12 mouse cellular contexts compared by ENCODE assay signal in genomic region chr19:29254671-29255070, GRCm38 (mm10). TPM values are rescaled to one million over a fixed set of nuclear protein-coding genes. Genes with fewer than 3 reads are reported as not detected.
DNase-seq lines count a peak whose midpoint lies in the region; ATAC-seq and TF ChIP-seq lines count a peak whose summit lies in the region.
"Had no signal": no experiment of that assay in that cellular context is flagged by ENCODE, and none has a peak within 500 bp of the region (broad histone marks: within the 10 kb centered on the region; RNA-seq: fewer than 3 reads in every experiment).

No protein-coding gene starts in this region.

- no peak for DNase-seq in gastrocnemius, adult 2 months
- no peak for DNase-seq in gastrocnemius, postnatal 4 days (ENCODE audit: low spot score in 2 of 2)
- peak; percentile 19 for DNase-seq in Muller cell, postnatal 12 days (ENCODE audit: inconsistent ontology term)
- DNase-seq in hindbrain, embryonic 10.5 days (ENCODE audit: low spot score), result peak; percentile 43
- DNase-seq in midbrain, embryonic 11.5 days (ENCODE audit: low spot score, missing footprints), result peak; percentile 89
- no peak for DNase-seq in urinary bladder, postnatal 4 days (ENCODE audit: low spot score in 2 of 2)
- DNase-seq in lung, postnatal 4 days, result no peak
- DNase-seq: adrenal gland, postnatal 25 days; cerebellum, adult 9-10 months; kidney, adult 8-10 months had no signal

- intact Hi-C loops in gastrocnemius, adult 2 months (cut with DNase I), result loop anchor here (5.0 kb wide), 3 partner anchors 117 to 282 kb away; partner anchors contain the start of gene Rcl1

- H3K9ac ChIP-seq in midbrain, embryonic 11.5 days (ENCODE audit: low read length), result no peak overlapping the region

- no peaks in the 10 kb centered on the region for H3K27me3 ChIP-seq in hindbrain, embryonic 10.5 days (ENCODE audit: insufficient read depth, poor library complexity, severe bottlenecking)
- H3K27me3 ChIP-seq in midbrain, embryonic 11.5 days (ENCODE audit: control insufficient read depth, insufficient read depth, low read length), result peaks cover 2% of the 10 kb centered on the region; the same call in 1 of the 2 replicates

- no peaks in the 10 kb centered on the region for H3K9me3 ChIP-seq in hindbrain, embryonic 10.5 days
- no peaks in the 10 kb centered on the region for H3K9me3 ChIP-seq in midbrain, embryonic 11.5 days (ENCODE audit: control insufficient read depth, low read length)

- TF ChIP-seq CTCF in gastrocnemius, adult 2 months (IDR thresholded peaks at IDR 0.05), result no peak

- H3K27ac ChIP-seq in gastrocnemius, adult 2 months, result peak overlapping the region; percentile 96
- peak overlapping the region; percentile 25; the same call in 1 of the 2 replicates for H3K27ac ChIP-seq in hindbrain, embryonic 10.5 days
- H3K27ac ChIP-seq in midbrain, embryonic 11.5 days (ENCODE audit: low read depth, low read length), result peak overlapping the region; percentile 55
- H3K27ac ChIP-seq: macrophage had no signal

- 35% methylated on average over 4 of the region's 4 CpGs for WGBS in hindbrain, embryonic 10.5 days
- WGBS in midbrain, embryonic 11.5 days, result 12% methylated on average over 4 of the region's 4 CpGs

- no peak for ATAC-seq in midbrain, embryonic 11.5 days (ENCODE audit: low FRiP score)
- no peak for ATAC-seq in frontal cortex, adult (ENCODE audit: low TSS enrichment)

- H3K4me2 ChIP-seq in midbrain, embryonic 11.5 days, result peak overlapping the region; percentile 36

- H3K4me3 ChIP-seq in gastrocnemius, adult 2 months, result peak overlapping the region; percentile 92
- H3K4me3 ChIP-seq in hindbrain, embryonic 10.5 days, result peak overlapping the region; percentile 90
- no peak overlapping the region for H3K4me3 ChIP-seq in midbrain, embryonic 11.5 days (ENCODE audit: low read depth, low read length)

- H3K4me1 ChIP-seq in hindbrain, embryonic 10.5 days (replicated peaks), result peaks cover 54% of the 10 kb centered on the region
- H3K4me1 ChIP-seq in midbrain, embryonic 11.5 days (ENCODE audit: control insufficient read depth, insufficient read depth, low read length), result peaks cover 38% of the 10 kb centered on the region

- H3K36me3 ChIP-seq in hindbrain, embryonic 10.5 days, result no peaks in the 10 kb centered on the region
- H3K36me3 ChIP-seq in midbrain, embryonic 11.5 days (ENCODE audit: control insufficient read depth, insufficient read depth, low read length), result no peaks in the 10 kb centered on the region

RNA-seq across cellular contexts. Expression of gene Jak2, which starts 3.0 kb away (rescaled TPM):
- 10 to 100 TPM; 19.9 to 34.9 TPM for total RNA-seq in gastrocnemius, adult 2 months (2021)
- 10 to 100 TPM; 16.2 to 18.4 TPM for total RNA-seq in gastrocnemius, postnatal 4 days (2021)
- polyA plus RNA-seq in hindbrain, embryonic 10.5 days (2016; fragmentation: Nextera tagmentation; extraction: Ambion mirVana), result 6.9 and 7.0 TPM in 2 replicates
- 12.8 and 13.4 TPM in 2 replicates for polyA plus RNA-seq in midbrain, embryonic 11.5 days (2014; fragmentation: Nextera tagmentation; extraction: Ambion mirVana)

Comparison
In these comparisons a context has a peak if more than half of its experiments do, and no peak if none do; other contexts are left out.
1. DNase-seq: peak in Muller cell, postnatal 12 days (single experiment), hindbrain, embryonic 10.5 days (single experiment) and midbrain, embryonic 11.5 days (single experiment); none in gastrocnemius, adult 2 months (single experiment), gastrocnemius, postnatal 4 days (0 of 2), urinary bladder, postnatal 4 days (0 of 2) and lung, postnatal 4 days (0 of 2).
2. H3K27ac ChIP-seq: peak in every context shown above with its lines; median percentile 96 in gastrocnemius, adult 2 months; 55 in midbrain, embryonic 11.5 days; 25 in hindbrain, embryonic 10.5 days.